Mouse (Mus musculus): ENCODE results near the gene Vamp8. TPM values are rescaled to one million over a fixed set of nuclear protein-coding genes. Genes with fewer than 3 reads are reported as not detected.

Vamp8 gene
- 18.9 and 21.6 TPM in 2 replicates for polyA plus RNA-seq (2012; rRNA removed)

- TF ChIP-seq POLR2A (IDR thresholded peaks at IDR 0.05; ENCODE audit: borderline replicate concordance, extremely low read depth, insufficient read depth, insufficient read length, poor library complexity, severe bottlenecking) (no peak), CTCF (IDR thresholded peaks at IDR 0.05; ENCODE audit: borderline replicate concordance, extremely low read depth, insufficient read depth, insufficient read length) (no peak)
- DNase-seq (ENCODE audit: low read depth): peak; percentile 53
Measured at GRCm38 (mm10) chr6:72389941-72390771, at the start of gene Vamp8. TSS of gene Vamp8 (minus strand) at chr6:72390703.

- peak; percentile 99 for DNase-seq (ENCODE audit: low read depth)
- TF ChIP-seq CTCF (IDR thresholded peaks at IDR 0.05; ENCODE audit: borderline replicate concordance, extremely low read depth, insufficient read depth, insufficient read length): peak; percentile 66
- peak; percentile 95 for TF ChIP-seq POLR2A (IDR thresholded peaks at IDR 0.05; ENCODE audit: borderline replicate concordance, extremely low read depth, insufficient read depth, insufficient read length, poor library complexity, severe bottlenecking)
Measured at GRCm38 (mm10) chr6:72439355-72440185, 49.1 kb upstream of the Vamp8 start, which contains the start of gene Mat2a. TSS of gene Mat2a (minus strand) at chr6:72439558.

- peak; percentile 93 for DNase-seq (ENCODE audit: low read depth)
- TF ChIP-seq CTCF (IDR thresholded peaks at IDR 0.05; ENCODE audit: borderline replicate concordance, extremely low read depth, insufficient read depth, insufficient read length) (no peak), POLR2A (IDR thresholded peaks at IDR 0.05; ENCODE audit: borderline replicate concordance, extremely low read depth, insufficient read depth, insufficient read length, poor library complexity, severe bottlenecking) (peak; percentile 39; the same call in 1 of the 2 replicates)
Measured at GRCm38 (mm10) chr6:72438862-72439354, 48.4 kb upstream of the Vamp8 start.

- DNase-seq (ENCODE audit: low read depth): peak; percentile 35
- TF ChIP-seq CTCF (IDR thresholded peaks at IDR 0.05; ENCODE audit: borderline replicate concordance, extremely low read depth, insufficient read depth, insufficient read length) (no peak), POLR2A (IDR thresholded peaks at IDR 0.05; ENCODE audit: borderline replicate concordance, extremely low read depth, insufficient read depth, insufficient read length, poor library complexity, severe bottlenecking) (no peak)
Measured at GRCm38 (mm10) chr6:72438226-72438625, 47.7 kb upstream of the Vamp8 start.

- TF ChIP-seq POLR2A (IDR thresholded peaks at IDR 0.05; ENCODE audit: borderline replicate concordance, extremely low read depth, insufficient read depth, insufficient read length, poor library complexity, severe bottlenecking): no peak
- TF ChIP-seq CTCF (IDR thresholded peaks at IDR 0.05; ENCODE audit: borderline replicate concordance, extremely low read depth, insufficient read depth, insufficient read length): no peak
- DNase-seq (ENCODE audit: low read depth): no peak
Measured at GRCm38 (mm10) chr6:72432153-72432552, 41.6 kb upstream of the Vamp8 start.

- no peak for TF ChIP-seq POLR2A (IDR thresholded peaks at IDR 0.05; ENCODE audit: borderline replicate concordance, extremely low read depth, insufficient read depth, insufficient read length, poor library complexity, severe bottlenecking)
- TF ChIP-seq CTCF (IDR thresholded peaks at IDR 0.05; ENCODE audit: borderline replicate concordance, extremely low read depth, insufficient read depth, insufficient read length): no peak
- DNase-seq (ENCODE audit: low read depth): peak; percentile 40
Measured at GRCm38 (mm10) chr6:72430989-72431921, 40.8 kb upstream of the Vamp8 start.

- TF ChIP-seq POLR2A (IDR thresholded peaks at IDR 0.05; ENCODE audit: borderline replicate concordance, extremely low read depth, insufficient read depth, insufficient read length, poor library complexity, severe bottlenecking) (no peak), CTCF (IDR thresholded peaks at IDR 0.05; ENCODE audit: borderline replicate concordance, extremely low read depth, insufficient read depth, insufficient read length) (no peak)
- DNase-seq (ENCODE audit: low read depth): no peak
Measured at GRCm38 (mm10) chr6:72429061-72429842, 38.7 kb upstream of the Vamp8 start.

GRCm38 (mm10) chr6:72428036-72428435 lies 37.5 kb upstream of the Vamp8 start:
- DNase-seq (ENCODE audit: low read depth): peak; percentile 88
- TF ChIP-seq CTCF (IDR thresholded peaks at IDR 0.05; ENCODE audit: borderline replicate concordance, extremely low read depth, insufficient read depth, insufficient read length): peak; percentile 82
- TF ChIP-seq POLR2A (IDR thresholded peaks at IDR 0.05; ENCODE audit: borderline replicate concordance, extremely low read depth, insufficient read depth, insufficient read length, poor library complexity, severe bottlenecking): no peak

- no peak for TF ChIP-seq POLR2A (IDR thresholded peaks at IDR 0.05; ENCODE audit: borderline replicate concordance, extremely low read depth, insufficient read depth, insufficient read length, poor library complexity, severe bottlenecking)
- TF ChIP-seq CTCF (IDR thresholded peaks at IDR 0.05; ENCODE audit: borderline replicate concordance, extremely low read depth, insufficient read depth, insufficient read length): no peak
- DNase-seq (ENCODE audit: low read depth): no peak
Measured at GRCm38 (mm10) chr6:72425646-72426045, 35.1 kb upstream of the Vamp8 start.

GRCm38 (mm10) chr6:72420901-72421300 lies 30.4 kb upstream of the Vamp8 start:
- no peak for DNase-seq (ENCODE audit: low read depth)
- TF ChIP-seq POLR2A (IDR thresholded peaks at IDR 0.05; ENCODE audit: borderline replicate concordance, extremely low read depth, insufficient read depth, insufficient read length, poor library complexity, severe bottlenecking) (no peak), CTCF (IDR thresholded peaks at IDR 0.05; ENCODE audit: borderline replicate concordance, extremely low read depth, insufficient read depth, insufficient read length) (no peak)

Measured in brain, embryonic 14.5 days (tissue).